Mouse (Mus musculus): ENCODE measurements around the gene Rap1gap. TPM values are rescaled to one million over a fixed set of nuclear protein-coding genes. Genes with fewer than 3 reads are reported as not detected.

Gene Rap1gap
- total RNA-seq, 2 experiments from 2014 or later: 281 to 291 TPM

- Histone ChIP-seq H3K27ac (no peak overlapping the region), H3K4me3 (no peak overlapping the region)
- DNase-seq (ENCODE audit: low spot score in 2 of 2): no peak
- no peak for TF ChIP-seq CTCF (conservative IDR thresholded peaks at IDR 0.05)
These were observed 87.2 kb downstream of the Rap1gap start for GRCm38 (mm10) chr4:137751717-137752116.

GRCm38 (mm10) chr4:137752471-137752870 lies 87.9 kb downstream of the Rap1gap start:
- TF ChIP-seq CTCF (conservative IDR thresholded peaks at IDR 0.05): no peak
- H3K27ac ChIP-seq: no peak overlapping the region
- no peak overlapping the region for H3K4me3 ChIP-seq
- no peak for DNase-seq (ENCODE audit: low spot score in 2 of 2)

- H3K27ac ChIP-seq: no peak overlapping the region
- no peak for TF ChIP-seq CTCF (conservative IDR thresholded peaks at IDR 0.05)
- no peak overlapping the region for H3K4me3 ChIP-seq
- no peak for DNase-seq (ENCODE audit: low spot score in 2 of 2)
These were observed 88.7 kb downstream of the Rap1gap start for GRCm38 (mm10) chr4:137753199-137753598.

GRCm38 (mm10) chr4:137754446-137754845 lies 89.9 kb downstream of the Rap1gap start:
- H3K27ac ChIP-seq: no peak overlapping the region

DNA sequence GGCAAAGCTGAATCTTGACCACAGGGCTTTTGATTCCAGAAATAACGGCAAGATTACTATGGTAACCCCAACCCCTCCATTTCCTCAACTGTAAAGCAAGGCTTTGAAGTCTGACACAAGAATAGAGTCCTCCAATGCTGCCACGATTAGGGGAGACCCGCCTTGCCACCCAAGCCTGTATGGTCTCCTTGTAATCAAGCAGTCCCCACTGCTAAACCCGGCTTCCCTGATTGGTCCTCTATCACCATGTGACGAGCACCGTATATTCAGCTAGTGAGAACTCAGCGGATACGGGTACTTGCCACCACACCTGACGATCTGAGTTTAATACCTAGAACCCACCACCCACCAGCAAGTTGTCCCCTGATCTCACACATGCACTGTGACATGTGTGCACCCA lies 98.4 kb downstream of the Rap1gap start:
- Histone ChIP-seq H3K27ac (no peak overlapping the region), H3K4me3 (no peak overlapping the region)
- no peak for TF ChIP-seq CTCF (conservative IDR thresholded peaks at IDR 0.05)
- no peak for DNase-seq (ENCODE audit: low spot score in 2 of 2)

More at GRCm38 (mm10) chr4:137754446-137754845, 89.9 kb downstream of the Rap1gap start:
- no peak for DNase-seq (ENCODE audit: low spot score in 2 of 2)
- no peak overlapping the region for H3K4me3 ChIP-seq
- TF ChIP-seq CTCF (conservative IDR thresholded peaks at IDR 0.05): no peak

GRCm38 (mm10) chr4:137763920-137764495 lies 99.5 kb downstream of the Rap1gap start:
- DNase-seq (ENCODE audit: low spot score in 2 of 2): no peak
- no peak overlapping the region for H3K27ac ChIP-seq
- no peak overlapping the region for H3K4me3 ChIP-seq
- no peak for TF ChIP-seq CTCF (conservative IDR thresholded peaks at IDR 0.05)

- Histone ChIP-seq H3K4me3 (no peak overlapping the region), H3K27ac (peak overlapping the region; percentile 68; the same call in 1 of the 2 replicates)
- TF ChIP-seq CTCF (conservative IDR thresholded peaks at IDR 0.05): no peak
- DNase-seq (ENCODE audit: low spot score in 2 of 2): no peak
These were observed 100.1 kb downstream of the Rap1gap start for GRCm38 (mm10) chr4:137764621-137765020.

DNA sequence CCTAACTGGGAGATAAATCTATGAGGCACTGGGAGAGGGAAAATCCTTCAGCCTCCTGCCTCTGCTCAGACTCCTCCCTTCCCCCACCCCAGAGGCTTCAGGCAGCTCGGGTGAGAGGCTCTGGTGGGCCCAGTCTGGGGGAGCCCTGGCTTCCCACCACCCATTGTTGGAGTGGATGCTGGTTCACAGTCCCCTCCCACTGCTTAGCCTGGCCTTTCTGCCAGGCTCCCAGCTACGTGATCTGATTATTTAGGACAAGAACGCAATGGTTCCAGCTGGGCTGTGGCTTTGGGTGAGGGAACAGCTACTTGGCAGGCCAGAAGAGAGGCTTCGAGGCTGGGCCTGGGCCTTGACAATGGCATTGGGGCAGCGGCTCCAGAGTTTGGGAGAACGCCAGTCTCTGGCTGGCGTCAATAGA lies 101.0 kb downstream of the Rap1gap start:
- Histone ChIP-seq H3K4me3 (no peak overlapping the region), H3K27ac (peak overlapping the region; percentile 68; the same call in 1 of the 2 replicates)
- DNase-seq (ENCODE audit: low spot score in 2 of 2): peak; percentile 40 to 66
- TF ChIP-seq CTCF (conservative IDR thresholded peaks at IDR 0.05): no peak

- no peak for TF ChIP-seq CTCF (conservative IDR thresholded peaks at IDR 0.05)
- Histone ChIP-seq H3K27ac (no peak overlapping the region), H3K4me3 (no peak overlapping the region)
- DNase-seq (ENCODE audit: low spot score in 2 of 2): no peak
These were observed 101.8 kb downstream of the Rap1gap start for GRCm38 (mm10) chr4:137766365-137766764.

- Histone ChIP-seq H3K27ac (no peak overlapping the region), H3K4me3 (no peak overlapping the region)
- no peak for DNase-seq (ENCODE audit: low spot score in 2 of 2)
- TF ChIP-seq CTCF (conservative IDR thresholded peaks at IDR 0.05): no peak
These were observed 103.9 kb downstream of the Rap1gap start for GRCm38 (mm10) chr4:137768381-137768780.

- no peak for TF ChIP-seq CTCF (conservative IDR thresholded peaks at IDR 0.05)
- Histone ChIP-seq H3K4me3 (no peak overlapping the region), H3K27ac (no peak overlapping the region)
- DNase-seq (ENCODE audit: low spot score in 2 of 2): no peak
These were observed 104.3 kb downstream of the Rap1gap start for GRCm38 (mm10) chr4:137768831-137769230.

DNA sequence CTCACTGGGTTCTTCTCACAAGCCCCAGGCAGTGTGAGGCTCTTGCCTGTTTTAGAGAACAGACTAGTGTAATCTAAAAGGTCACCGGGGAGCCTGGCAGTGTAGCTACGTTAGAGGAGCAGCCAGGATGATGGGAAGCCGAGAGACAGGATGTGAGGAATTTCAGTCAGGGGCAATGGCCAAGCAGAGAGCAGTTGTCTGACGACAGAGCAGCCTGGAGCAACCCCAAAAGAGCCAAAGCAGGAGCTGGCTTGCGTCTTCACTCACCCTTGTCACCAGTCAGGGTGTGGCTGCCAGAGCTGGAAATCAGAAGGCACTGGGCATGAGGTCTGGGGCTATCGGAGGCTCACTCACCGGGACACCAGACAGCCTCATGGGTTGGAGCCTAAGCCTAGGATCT lies 105.1 kb downstream of the Rap1gap start:
- Histone ChIP-seq H3K4me3 (no peak overlapping the region), H3K27ac (no peak overlapping the region)
- no peak for DNase-seq (ENCODE audit: low spot score in 2 of 2)
- no peak for TF ChIP-seq CTCF (conservative IDR thresholded peaks at IDR 0.05)

GRCm38 (mm10) chr4:137770901-137771612 lies 106.5 kb downstream of the Rap1gap start:
- DNase-seq (ENCODE audit: low spot score in 2 of 2): no peak
- no peak for TF ChIP-seq CTCF (conservative IDR thresholded peaks at IDR 0.05)
- Histone ChIP-seq H3K4me3 (no peak overlapping the region), H3K27ac (no peak overlapping the region)

GRCm38 (mm10) chr4:137771749-137772148 lies 107.2 kb downstream of the Rap1gap start:
- no peak for DNase-seq (ENCODE audit: low spot score in 2 of 2)
- no peak for TF ChIP-seq CTCF (conservative IDR thresholded peaks at IDR 0.05)
- no peak overlapping the region for H3K27ac ChIP-seq
- no peak overlapping the region for H3K4me3 ChIP-seq
